Mouse (Mus musculus) lung, postnatal 0 days (tissue): ENCODE results near the gene Ifrd2.

ENCODE experiments used
- CTCF ChIP-seq: IDR thresholded peaks from 2 replicates; pipeline ENCODE4 v1.5.1; 2016; ENCODE audit warnings: antibody characterized with exemption, mild to moderate bottlenecking
- EP300 ChIP-seq: IDR thresholded peaks from 2 replicates; pipeline ENCODE4 v1.6.1; 2016; ENCODE audit warnings: antibody characterized with exemption, mild to moderate bottlenecking, control low read depth

GRCm38 (mm10) chr9:107607653-107608245 is 20.3 kb downstream of the Ifrd2 start:
- no peak; the same call in 1 of the 2 replicates for TF ChIP-seq CTCF
- peak; percentile 37; the same call in 1 of the 2 replicates for TF ChIP-seq EP300
